In genomic region chr4:139211975-139212831, GRCm38 (mm10) we compare ENCODE assay signal across 8 mouse cellular contexts. TPM values are rescaled to one million over a fixed set of nuclear protein-coding genes. Genes with fewer than 3 reads are reported as not detected.
DNase-seq lines count a peak whose midpoint lies in the region; ATAC-seq lines count a peak whose summit lies in the region.

No protein-coding gene starts in this region.

- H3K4me2 ChIP-seq in heart, embryonic 12.5 days = no peak overlapping the region
- peak overlapping the region; percentile 22; the same call in 1 of the 2 replicates for H3K4me2 ChIP-seq in liver, embryonic 16.5 days (ENCODE audit: low read depth, low read length)

- peaks cover 75% of the 10 kb centered on the region for H3K4me1 ChIP-seq in heart, embryonic 12.5 days (replicated peaks)
- peaks cover 52% of the 10 kb centered on the region for H3K4me1 ChIP-seq in erythroblast, embryonic 14.5 days (ENCODE audit: control insufficient read depth)
- H3K4me1 ChIP-seq in liver, embryonic 16.5 days (ENCODE audit: control insufficient read depth, low read depth, low read length) = peaks cover 40% of the 10 kb centered on the region

- 61% methylated on average over 17 of the region's 17 CpGs for WGBS in heart, embryonic 12.5 days
- 32% methylated on average over 17 of the region's 17 CpGs for WGBS in liver, embryonic 16.5 days (ENCODE audit: insufficient replicate concordance)

- H3K27me3 ChIP-seq in heart, embryonic 12.5 days (replicated peaks) = no peaks in the 10 kb centered on the region
- no peaks in the 10 kb centered on the region for H3K27me3 ChIP-seq in erythroblast, embryonic 14.5 days (ENCODE audit: control insufficient read depth)
- no peaks in the 10 kb centered on the region for H3K27me3 ChIP-seq in liver, embryonic 16.5 days (ENCODE audit: control insufficient read depth, insufficient read depth, low read depth, low read length)

- no peak for ATAC-seq in heart, embryonic 12.5 days (ENCODE audit: insufficient number of reproducible peaks, low FRiP score)
- ATAC-seq in liver, embryonic 16.5 days (ENCODE audit: low read depth) = peak; percentile 53

- intact Hi-C loops in heart, postnatal 10 days (cut with DNase I) = loop anchor here (2.0 kb wide), 1 partner anchor 19 kb away; the partner anchor contains the start of gene Capzb

- H3K9ac ChIP-seq in heart, embryonic 12.5 days = peak overlapping the region; percentile 0; the same call in 1 of the 2 replicates
- no peak overlapping the region for H3K9ac ChIP-seq in liver, embryonic 16.5 days (ENCODE audit: low read depth, low read length)

- peaks cover 12% of the 10 kb centered on the region for H3K36me3 ChIP-seq in heart, embryonic 12.5 days
- H3K36me3 ChIP-seq in erythroblast, embryonic 14.5 days (ENCODE audit: control insufficient read depth) = peaks cover 33% of the 10 kb centered on the region
- H3K36me3 ChIP-seq in liver, embryonic 16.5 days (ENCODE audit: control insufficient read depth, insufficient read depth) = no peaks in the 10 kb centered on the region

- no peaks in the 10 kb centered on the region for H3K9me3 ChIP-seq in heart, embryonic 12.5 days (replicated peaks)
- no peaks in the 10 kb centered on the region for H3K9me3 ChIP-seq in erythroblast, embryonic 14.5 days (ENCODE audit: control insufficient read depth, low read length)
- H3K9me3 ChIP-seq in liver, embryonic 16.5 days (replicated peaks; ENCODE audit: control insufficient read depth, low read length) = no peaks in the 10 kb centered on the region

- no peak for DNase-seq in heart, postnatal 10 days
- peak; percentile 23 for DNase-seq in ES-CJ7 (ENCODE audit: low read depth, low spot score)
- no peak for DNase-seq in c-Kit-positive CD71-positive TER-119-positive erythroid progenitor cells, embryonic 14.5 days (ENCODE audit: low spot score)
- no peak for DNase-seq in neural tube, embryonic 10.5 days (ENCODE audit: extremely low spot score, low spot score)
- no peak for DNase-seq in testis, postnatal 10 days (ENCODE audit: low spot score)

- H3K4me3 ChIP-seq in heart, embryonic 12.5 days = no peak overlapping the region
- peak overlapping the region; percentile 31 for H3K4me3 ChIP-seq in erythroblast, embryonic 14.5 days (replicated peaks)
- H3K4me3 ChIP-seq in liver, embryonic 16.5 days (ENCODE audit: low read depth, low read length) = no peak overlapping the region

- no peak overlapping the region for H3K27ac ChIP-seq in heart, embryonic 12.5 days (ENCODE audit: poor library complexity, severe bottlenecking)
- no peak overlapping the region for H3K27ac ChIP-seq in liver, embryonic 16.5 days (ENCODE audit: low read length)

RNA-seq across cellular contexts. Expression of gene Capzb, which starts 19.5 kb away (rescaled TPM):
- 395 and 402 TPM in 2 replicates for polyA plus RNA-seq in heart, embryonic 12.5 days (2016; fragmentation: Nextera tagmentation; extraction: Ambion mirVana)
- total RNA-seq in heart, postnatal 10 days (2021) = 100 to 1,000 TPM; 394 to 406 TPM
- 3.3 and 4.7 TPM in 2 replicates for polyA plus RNA-seq in erythroblast, embryonic 14.5 days (2012)
- 135 and 146 TPM in 2 replicates for polyA plus RNA-seq in liver, embryonic 16.5 days (2015; fragmentation: Nextera tagmentation; extraction: Ambion mirVana)

Comparison
In these comparisons a context has a peak if more than half of its experiments do, and no peak if none do; other contexts are left out.
1. RNA of gene Capzb, which starts 19.5 kb away (polyA plus RNA-seq): 395 to 402 TPM in heart, embryonic 12.5 days and 135 to 146 TPM in liver, embryonic 16.5 days; 3.3 to 4.7 TPM in erythroblast, embryonic 14.5 days; every median in the first group is over 10 times any median in the second.